In the genomic region with DNA sequence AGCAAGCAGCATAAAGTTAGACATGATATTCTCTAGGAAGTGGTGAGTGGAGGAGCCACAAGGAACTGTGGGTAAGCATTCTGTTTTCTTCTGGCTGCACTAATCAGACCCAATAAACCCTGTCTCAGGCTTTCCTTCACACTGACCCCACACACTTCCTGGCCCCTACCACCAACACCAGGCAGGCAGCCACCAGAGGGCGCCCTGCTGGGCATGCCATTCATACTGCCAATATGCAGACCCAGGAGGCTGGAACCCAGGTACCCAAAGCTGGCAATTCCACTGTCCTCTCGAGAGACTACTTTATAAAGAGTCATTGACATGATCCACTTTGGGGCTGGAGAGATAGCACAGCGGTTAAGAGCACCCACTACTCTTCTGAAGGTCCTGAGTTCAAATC, we compare ENCODE assay signal across 8 mouse cellular contexts. TPM values are rescaled to one million over a fixed set of nuclear protein-coding genes. Genes with fewer than 3 reads are reported as not detected.
DNase-seq lines count a peak whose midpoint lies in the region; ATAC-seq and TF ChIP-seq lines count a peak whose summit lies in the region.

No protein-coding gene starts in this region.

- no peak overlapping the region for H3K27ac ChIP-seq in forebrain, embryonic 14.5 days (ENCODE audit: low read depth, low read length)
- H3K27ac ChIP-seq in forebrain, embryonic 16.5 days (ENCODE audit: low read length), result no peak overlapping the region
- no peak overlapping the region for H3K27ac ChIP-seq in midbrain, embryonic 11.5 days (ENCODE audit: low read depth, low read length)
- H3K27ac ChIP-seq in midbrain, embryonic 15.5 days, result no peak overlapping the region
- no peak overlapping the region for H3K27ac ChIP-seq in bone marrow macrophage, adult 2 months (ENCODE audit: insufficient read depth, low read depth, low read length)
- H3K27ac ChIP-seq in hindbrain, postnatal 0 days, result no peak overlapping the region

- H3K27me3 ChIP-seq in forebrain, embryonic 14.5 days (replicated peaks; ENCODE audit: control insufficient read depth, insufficient read depth, low read length), result no peaks in the 10 kb centered on the region
- no peaks in the 10 kb centered on the region for H3K27me3 ChIP-seq in forebrain, embryonic 16.5 days (replicated peaks; ENCODE audit: control insufficient read depth, insufficient read depth, low read length)
- H3K27me3 ChIP-seq in midbrain, embryonic 11.5 days (ENCODE audit: control insufficient read depth, insufficient read depth, low read length), result no peaks in the 10 kb centered on the region
- H3K27me3 ChIP-seq in midbrain, embryonic 15.5 days (replicated peaks), result no peaks in the 10 kb centered on the region
- H3K27me3 ChIP-seq in hindbrain, postnatal 0 days (ENCODE audit: insufficient read depth, low read length), result no peaks in the 10 kb centered on the region

- peak; percentile 83 for TF ChIP-seq CTCF in bone marrow macrophage, adult 2 months (IDR thresholded peaks at IDR 0.05; ENCODE audit: low read depth, low read length)
- peak; percentile 60 for TF ChIP-seq CTCF in hindbrain, postnatal 0 days (IDR thresholded peaks at IDR 0.05; ENCODE audit: low read depth)

- 56% methylated on average over 3 of the region's 3 CpGs for WGBS in forebrain, embryonic 14.5 days
- WGBS in forebrain, embryonic 16.5 days, result 54% methylated on average over 3 of the region's 3 CpGs
- 53% methylated on average over 3 of the region's 3 CpGs for WGBS in midbrain, embryonic 11.5 days
- WGBS in midbrain, embryonic 15.5 days, result 57% methylated on average over 3 of the region's 3 CpGs
- WGBS in hindbrain, postnatal 0 days, result 48% methylated on average over 3 of the region's 3 CpGs

- no peaks in the 10 kb centered on the region for H3K9me3 ChIP-seq in forebrain, embryonic 14.5 days (replicated peaks; ENCODE audit: control insufficient read depth, low read length)
- no peaks in the 10 kb centered on the region for H3K9me3 ChIP-seq in forebrain, embryonic 16.5 days (ENCODE audit: control insufficient read depth, low read length)
- no peaks in the 10 kb centered on the region for H3K9me3 ChIP-seq in midbrain, embryonic 11.5 days (ENCODE audit: control insufficient read depth, low read length)
- no peaks in the 10 kb centered on the region for H3K9me3 ChIP-seq in midbrain, embryonic 15.5 days
- no peaks in the 10 kb centered on the region for H3K9me3 ChIP-seq in hindbrain, postnatal 0 days (ENCODE audit: low read length)

- no peak overlapping the region for H3K9ac ChIP-seq in forebrain, embryonic 14.5 days (ENCODE audit: low read length)
- H3K9ac ChIP-seq in forebrain, embryonic 16.5 days (replicated peaks; ENCODE audit: low read depth, low read length), result no peak overlapping the region
- H3K9ac ChIP-seq in midbrain, embryonic 11.5 days (ENCODE audit: low read length), result no peak overlapping the region
- H3K9ac ChIP-seq in midbrain, embryonic 15.5 days, result no peak overlapping the region
- no peak overlapping the region for H3K9ac ChIP-seq in hindbrain, postnatal 0 days (replicated peaks; ENCODE audit: low read length)

- DNase-seq in forebrain, embryonic 14.5 days (ENCODE audit: low spot score), result peak; percentile 8
- peak; percentile 89 for DNase-seq in midbrain, embryonic 11.5 days (ENCODE audit: low spot score, missing footprints)
- peak; percentile 25 for DNase-seq in hindbrain, postnatal 0 days (ENCODE audit: low spot score)
- DNase-seq in naive thymus-derived CD4-positive, alpha-beta T cell, adult 2 months (ENCODE audit: low read depth), result peak; percentile 69
- no peak for DNase-seq in MN1 (ENCODE audit: low spot score)

- no peak for TF ChIP-seq POLR2A in bone marrow macrophage, adult 2 months (IDR thresholded peaks at IDR 0.05; ENCODE audit: borderline replicate concordance, low read depth, low read length)

- no peaks in the 10 kb centered on the region for H3K4me1 ChIP-seq in forebrain, embryonic 14.5 days (ENCODE audit: control insufficient read depth, insufficient read depth, low read length)
- no peaks in the 10 kb centered on the region for H3K4me1 ChIP-seq in forebrain, embryonic 16.5 days (replicated peaks; ENCODE audit: control insufficient read depth, insufficient read depth, low read length)
- H3K4me1 ChIP-seq in midbrain, embryonic 11.5 days (ENCODE audit: control insufficient read depth, insufficient read depth, low read length), result no peaks in the 10 kb centered on the region
- no peaks in the 10 kb centered on the region for H3K4me1 ChIP-seq in midbrain, embryonic 15.5 days
- peaks cover 6% of the 10 kb centered on the region; the same call in 1 of the 2 replicates for H3K4me1 ChIP-seq in bone marrow macrophage, adult 2 months (ENCODE audit: control insufficient read depth, insufficient read depth, low read length)
- no peaks in the 10 kb centered on the region for H3K4me1 ChIP-seq in hindbrain, postnatal 0 days (ENCODE audit: insufficient read depth, low read length)

- H3K36me3 ChIP-seq in forebrain, embryonic 14.5 days (ENCODE audit: control insufficient read depth, insufficient read depth, low read length), result peaks cover 60% of the 10 kb centered on the region
- 0 out of 2 replicates have a peak, but pooled peaks cover 3% of the 10 kb centered on the region for H3K36me3 ChIP-seq in forebrain, embryonic 16.5 days (ENCODE audit: control insufficient read depth, insufficient read depth)
- H3K36me3 ChIP-seq in midbrain, embryonic 11.5 days (ENCODE audit: control insufficient read depth, insufficient read depth, low read length), result no peaks in the 10 kb centered on the region
- peaks cover 7% of the 10 kb centered on the region; the same call in 1 of the 2 replicates for H3K36me3 ChIP-seq in midbrain, embryonic 15.5 days (replicated peaks)
- peaks cover 38% of the 10 kb centered on the region; the same call in 1 of the 2 replicates for H3K36me3 ChIP-seq in hindbrain, postnatal 0 days (ENCODE audit: insufficient read depth, low read length)

- H3K4me3 ChIP-seq in forebrain, embryonic 14.5 days (ENCODE audit: low read depth, low read length), result no peak overlapping the region
- H3K4me3 ChIP-seq in forebrain, embryonic 16.5 days (replicated peaks; ENCODE audit: low read length), result no peak overlapping the region
- H3K4me3 ChIP-seq in midbrain, embryonic 11.5 days (ENCODE audit: low read depth, low read length), result no peak overlapping the region
- H3K4me3 ChIP-seq in midbrain, embryonic 15.5 days, result no peak overlapping the region
- H3K4me3 ChIP-seq in bone marrow macrophage, adult 2 months (ENCODE audit: insufficient read depth, low read length), result no peak overlapping the region
- H3K4me3 ChIP-seq in hindbrain, postnatal 0 days (ENCODE audit: low read length), result no peak overlapping the region

- no peak overlapping the region for H3K4me2 ChIP-seq in forebrain, embryonic 14.5 days (ENCODE audit: low read length)
- H3K4me2 ChIP-seq in forebrain, embryonic 16.5 days (ENCODE audit: low read length), result no peak overlapping the region
- H3K4me2 ChIP-seq in midbrain, embryonic 11.5 days, result no peak overlapping the region
- no peak overlapping the region for H3K4me2 ChIP-seq in midbrain, embryonic 15.5 days
- no peak overlapping the region for H3K4me2 ChIP-seq in hindbrain, postnatal 0 days (ENCODE audit: low read depth, low read length)

- ATAC-seq in forebrain, embryonic 14.5 days, result no peak
- ATAC-seq in forebrain, embryonic 16.5 days, result no peak
- ATAC-seq in midbrain, embryonic 11.5 days (ENCODE audit: low FRiP score), result no peak
- no peak for ATAC-seq in midbrain, embryonic 15.5 days (replicated peaks)
- no peak for ATAC-seq in hindbrain, postnatal 0 days

RNA-seq across cellular contexts. Expression of a gene that starts 14.6 kb away (rescaled TPM):
- 1.5 and 2.1 TPM in 2 replicates for polyA plus RNA-seq in forebrain, embryonic 14.5 days (2014; fragmentation: Nextera tagmentation; extraction: Ambion mirVana)
- 1.8 TPM in 2 replicates for polyA plus RNA-seq in forebrain, embryonic 16.5 days (2015; fragmentation: Nextera tagmentation; extraction: Ambion mirVana)
- polyA plus RNA-seq in midbrain, embryonic 11.5 days (2014; fragmentation: Nextera tagmentation; extraction: Ambion mirVana), result 2.2 TPM in 2 replicates
- 1.5 and 1.8 TPM in 2 replicates for polyA plus RNA-seq in midbrain, embryonic 15.5 days (2015; fragmentation: Nextera tagmentation; extraction: Ambion mirVana)
- 1.7 and 2.1 TPM in 2 replicates for polyA plus RNA-seq in bone marrow macrophage, adult 2 months (2012; ENCODE audit: insufficient read depth, insufficient read length, missing spikeins)
- total RNA-seq in hindbrain, postnatal 0 days (2014; rRNA removed), result 5.0 and 7.6 TPM in 2 replicates
- polyA plus RNA-seq in hindbrain, postnatal 0 days (2015; fragmentation: Nextera tagmentation; extraction: Ambion mirVana), result 1.2 TPM in 2 replicates

RNA-seq across cellular contexts. Expression of a gene that starts 38.0 kb away (rescaled TPM):
- polyA plus RNA-seq in forebrain, embryonic 14.5 days (2014; fragmentation: Nextera tagmentation; extraction: Ambion mirVana), result 44.9 and 48.8 TPM in 2 replicates
- 43.2 and 44.0 TPM in 2 replicates for polyA plus RNA-seq in forebrain, embryonic 16.5 days (2015; fragmentation: Nextera tagmentation; extraction: Ambion mirVana)
- polyA plus RNA-seq in midbrain, embryonic 11.5 days (2014; fragmentation: Nextera tagmentation; extraction: Ambion mirVana), result 50.1 and 51.5 TPM in 2 replicates
- polyA plus RNA-seq in midbrain, embryonic 15.5 days (2015; fragmentation: Nextera tagmentation; extraction: Ambion mirVana), result 32.5 and 38.9 TPM in 2 replicates
- polyA plus RNA-seq in bone marrow macrophage, adult 2 months (2012; ENCODE audit: insufficient read depth, insufficient read length, missing spikeins), result 29.4 and 31.6 TPM in 2 replicates
- total RNA-seq in hindbrain, postnatal 0 days (2014; rRNA removed), result 20.9 and 27.5 TPM in 2 replicates
- polyA plus RNA-seq in hindbrain, postnatal 0 days (2015; fragmentation: Nextera tagmentation; extraction: Ambion mirVana), result 48.9 and 57.2 TPM in 2 replicates
